Mouse (Mus musculus) spleen, adult 2 months (tissue): ENCODE measurements around the gene Sema3e. TPM values are rescaled to one million over a fixed set of nuclear protein-coding genes. Genes with fewer than 3 reads are reported as not detected.

Experiments
- DNase-seq, 2 experiments: peaks; one replicate each; pipeline versions ENCODE4 v3.0.0 to v3.0.0-alpha.2; 2012 to 2021; ENCODE audit warnings: low spot score in 2 of 2, low read depth in 1 of 2
- H3K27ac ChIP-seq: fragments of 200-500 bp; 2 replicates; pipeline ENCODE4 v1.5.1; 2012; ENCODE audit warnings: low read length, inconsistent platforms; ENCODE audit not compliant: insufficient read depth
- H3K27me3 ChIP-seq: fragments of 200-500 bp; 2 replicates; pipeline ENCODE4 v1.6.1; 2012; ENCODE audit warnings: mild to moderate bottlenecking, moderate library complexity, low read length, inconsistent platforms; ENCODE audit not compliant: control insufficient read depth, insufficient read depth
- H3K36me3 ChIP-seq: fragments of 200-500 bp; 2 replicates; pipeline ENCODE4 v1.6.1; 2012; ENCODE audit warnings: mild to moderate bottlenecking, low read length, inconsistent platforms; ENCODE audit not compliant: control insufficient read depth, insufficient read depth
- H3K4me1 ChIP-seq: fragments of 200-500 bp; 2 replicates; pipeline ENCODE4 v1.6.1; 2011; ENCODE audit warnings: inconsistent platforms; ENCODE audit not compliant: control insufficient read depth, insufficient read depth, insufficient read length
- H3K4me3 ChIP-seq: fragments of 200-500 bp; 2 replicates; pipeline ENCODE4 v1.5.1; 2011; ENCODE audit warnings: mild to moderate bottlenecking, inconsistent platforms; ENCODE audit not compliant: insufficient read depth, insufficient read length; ENCODE audit errors: extremely low read depth
- CTCF ChIP-seq: fragments of 200-500 bp; IDR thresholded peaks from 2 replicates; pipeline ENCODE4 v1.5.1; 2011; ENCODE audit warnings: mild to moderate bottlenecking, inconsistent platforms; ENCODE audit not compliant: insufficient read depth, insufficient read length, insufficient replicate concordance; ENCODE audit errors: extremely low read depth
- POLR2A ChIP-seq: fragments of 200-500 bp; IDR thresholded peaks from 2 replicates; pipeline ENCODE4 v1.6.1; 2011; ENCODE audit warnings: low read depth, low read length, inconsistent platforms
- WGBS: fragments of 180-500 bp; shearing (Covaris S2); methylation state at CpG from one replicate; pipeline ENCODE4 v1.1.7; 2018; 5-methylcytosine and 5-hydroxymethylcytosine counted together
- polyA plus RNA-seq: library from polyadenylated mRNA; depleted of rRNA; stranded (reverse); fragments of >200 nt; gene quantifications from 2 replicates; pipeline ENCODE4 v1.2.3, GENCODE M21; 2012

The Sema3e gene
- polyA plus RNA-seq, 1 experiment, result 0.05 TPM

GRCm38 (mm10) chr5:14040208-14040607 lies 15.1 kb downstream of the Sema3e start:
- no peaks in the 10 kb centered on the region for H3K36me3 ChIP-seq
- TF ChIP-seq CTCF, result no peak
- no peak for TF ChIP-seq POLR2A
- H3K4me3 ChIP-seq, result no peak overlapping the region
- 45% methylated on average over 4 of the region's 4 CpGs for WGBS
- DNase-seq, result no peak
- H3K27me3 ChIP-seq, result no peaks in the 10 kb centered on the region
- H3K4me1 ChIP-seq, result no peaks in the 10 kb centered on the region
- no peak overlapping the region for H3K27ac ChIP-seq

- Histone ChIP-seq H3K4me3 (no peak overlapping the region), H3K27me3 (no peaks in the 10 kb centered on the region), H3K36me3 (no peaks in the 10 kb centered on the region), H3K27ac (no peak overlapping the region), H3K4me1 (no peaks in the 10 kb centered on the region)
- DNase-seq, result no peak
- 81% methylated on average over 5 of the region's 5 CpGs for WGBS
- no peak for TF ChIP-seq POLR2A
- TF ChIP-seq CTCF, result no peak
Measured at GRCm38 (mm10) chr5:14043116-14043515, 18.0 kb downstream of the Sema3e start.

GRCm38 (mm10) chr5:14043983-14044382 lies 18.9 kb downstream of the Sema3e start:
- Histone ChIP-seq H3K36me3 (no peaks in the 10 kb centered on the region), H3K4me3 (no peak overlapping the region), H3K27me3 (no peaks in the 10 kb centered on the region), H3K27ac (no peak overlapping the region), H3K4me1 (no peaks in the 10 kb centered on the region)
- no peak for TF ChIP-seq CTCF
- no peak for TF ChIP-seq POLR2A
- WGBS, result 90% methylated on average over 6 of the region's 6 CpGs
- DNase-seq, result no peak

GRCm38 (mm10) chr5:14048660-14049059 lies 23.6 kb downstream of the Sema3e start:
- H3K27me3 ChIP-seq, result no peaks in the 10 kb centered on the region
- H3K4me1 ChIP-seq, result no peaks in the 10 kb centered on the region
- H3K27ac ChIP-seq, result no peak overlapping the region
- no peak for DNase-seq
- no peaks in the 10 kb centered on the region for H3K36me3 ChIP-seq
- no peak overlapping the region for H3K4me3 ChIP-seq
- TF ChIP-seq CTCF (no peak), POLR2A (no peak)
- WGBS, result 44% methylated on average over 7 of the region's 7 CpGs

- no peak for DNase-seq
- no peaks in the 10 kb centered on the region for H3K27me3 ChIP-seq
- H3K4me1 ChIP-seq, result no peaks in the 10 kb centered on the region
- TF ChIP-seq POLR2A (no peak), CTCF (no peak)
- H3K36me3 ChIP-seq, result no peaks in the 10 kb centered on the region
- 86% methylated on average over 5 of the region's 5 CpGs for WGBS
- H3K4me3 ChIP-seq, result no peak overlapping the region
- no peak overlapping the region for H3K27ac ChIP-seq
Measured at GRCm38 (mm10) chr5:14054472-14054871, 29.4 kb downstream of the Sema3e start.

GRCm38 (mm10) chr5:14059895-14060553 lies 34.9 kb downstream of the Sema3e start:
- H3K27me3 ChIP-seq, result no peaks in the 10 kb centered on the region
- H3K36me3 ChIP-seq, result no peaks in the 10 kb centered on the region
- TF ChIP-seq CTCF, result no peak
- no peak for TF ChIP-seq POLR2A
- H3K4me1 ChIP-seq, result no peaks in the 10 kb centered on the region
- WGBS, result 85% methylated on average over 4 of the region's 4 CpGs
- H3K27ac ChIP-seq, result no peak overlapping the region
- no peak for DNase-seq
- no peak overlapping the region for H3K4me3 ChIP-seq

- no peak for DNase-seq
- Histone ChIP-seq H3K27me3 (no peaks in the 10 kb centered on the region), H3K4me3 (no peak overlapping the region), H3K36me3 (no peaks in the 10 kb centered on the region), H3K27ac (no peak overlapping the region), H3K4me1 (no peaks in the 10 kb centered on the region)
- TF ChIP-seq CTCF (no peak), POLR2A (no peak)
- WGBS, result 71% methylated on average over 4 of the region's 4 CpGs
Measured at GRCm38 (mm10) chr5:14062918-14063481, 37.9 kb downstream of the Sema3e start.
